Mouse (Mus musculus): ENCODE results near the gene Rhag. TPM values are rescaled to one million over a fixed set of nuclear protein-coding genes. Genes with fewer than 3 reads are reported as not detected.

Rhag gene
- total and polyA plus RNA-seq, 2 experiments, result not detected

DNA sequence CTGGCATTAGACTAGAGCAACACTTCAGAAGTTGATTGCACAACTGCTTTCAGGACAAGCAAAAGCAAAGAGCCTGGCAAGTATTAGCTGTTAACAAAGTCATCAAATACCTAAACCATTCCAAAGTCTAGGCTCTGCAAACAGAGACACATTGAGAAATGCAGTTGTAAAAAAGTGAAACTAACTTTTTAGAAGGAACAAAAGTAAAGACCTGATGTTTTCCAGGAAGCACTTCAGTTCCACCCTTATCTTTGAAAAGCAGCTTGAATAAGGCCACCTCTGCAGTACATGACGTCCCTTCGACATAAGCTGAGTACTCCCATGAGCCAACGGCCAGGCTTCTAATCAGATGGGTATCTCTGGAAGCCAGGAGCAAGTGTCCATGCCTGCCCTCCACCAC lies 4.4 kb upstream of the Rhag start:
- H3K79me2 ChIP-seq (ENCODE audit: control insufficient read depth, insufficient read depth, low read length), result no peaks in the 10 kb centered on the region
- TF ChIP-seq CTCF (IDR thresholded peaks at IDR 0.05; ENCODE audit: low read depth, low read length), result no peak
- TF ChIP-seq POLR2A (IDR thresholded peaks at IDR 0.05; ENCODE audit: extremely low read depth, insufficient read depth, low read length), result no peak
- H3K27ac ChIP-seq (replicated peaks; ENCODE audit: insufficient read depth, low read depth, low read length), result peak overlapping the region; percentile 22; the same call in 1 of the 2 replicates
- no peaks in the 10 kb centered on the region for H3K36me3 ChIP-seq (ENCODE audit: control insufficient read depth, insufficient read depth, low read length)
- no peak overlapping the region for H3K4me3 ChIP-seq (ENCODE audit: insufficient read depth, low read depth, low read length)
- WGBS, result 3% methylated on average over 3 of the region's 3 CpGs
- H3K27me3 ChIP-seq (ENCODE audit: control insufficient read depth, insufficient read depth, low read length), result no peaks in the 10 kb centered on the region
- DNase-seq (ENCODE audit: extremely low read depth, low read depth, low spot score), result peak; percentile 96
- no peak overlapping the region for H3K9ac ChIP-seq (ENCODE audit: low read depth, low read length)
- H3K4me1 ChIP-seq (ENCODE audit: control insufficient read depth, insufficient read depth, low read length), result no peaks in the 10 kb centered on the region

DNA sequence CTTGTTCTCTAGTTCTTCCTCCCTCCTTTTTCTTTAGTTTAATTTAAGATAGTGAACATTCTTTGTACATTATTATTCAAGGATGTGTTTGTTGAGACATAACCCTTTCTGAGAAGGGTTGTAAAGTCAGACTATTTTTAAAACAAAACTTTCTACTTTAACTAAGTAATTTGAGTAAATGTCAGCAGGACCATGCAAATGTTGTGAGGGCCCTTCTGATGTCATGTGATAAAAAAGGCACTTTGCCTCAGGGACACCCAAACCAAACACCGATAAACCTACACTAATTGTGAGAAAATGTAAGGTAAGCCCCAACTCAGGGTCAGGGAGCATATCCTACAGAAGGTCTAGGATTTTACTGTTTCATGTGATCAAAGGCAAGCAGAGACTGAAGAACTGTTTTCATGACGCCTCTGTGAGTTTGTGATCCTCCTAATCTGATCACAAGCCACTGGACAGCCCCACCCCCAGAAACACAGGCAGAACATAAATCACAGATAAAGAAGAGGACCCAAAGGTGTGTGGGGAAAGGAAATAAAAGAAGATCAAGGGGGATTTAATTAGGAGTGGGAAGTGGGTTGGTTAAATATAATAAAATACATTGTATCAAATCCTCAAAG lies 3.9 kb upstream of the Rhag start, which contains the start of gene Crisp2:
Gene Crisp2, minus strand, starts transcription at position 51 of the 620 bp plus-strand sequence.
- Histone ChIP-seq H3K27ac (replicated peaks; ENCODE audit: insufficient read depth, low read depth, low read length) (peak within 1 kb of the TSS; percentile 22; the same call in 1 of the 2 replicates), H3K27me3 (ENCODE audit: control insufficient read depth, insufficient read depth, low read length) (no peaks in the 10 kb centered on the region), H3K36me3 (ENCODE audit: control insufficient read depth, insufficient read depth, low read length) (no peaks in the 10 kb centered on the region), H3K4me3 (ENCODE audit: insufficient read depth, low read depth, low read length) (no peak within 1 kb of the TSS), H3K9ac (ENCODE audit: low read depth, low read length) (no peak within 1 kb of the TSS), H3K79me2 (ENCODE audit: control insufficient read depth, insufficient read depth, low read length) (no peaks in the 10 kb centered on the region), H3K4me1 (ENCODE audit: control insufficient read depth, insufficient read depth, low read length) (no peaks in the 10 kb centered on the region)
- 38% methylated on average over 2 of the region's 2 CpGs for WGBS
- TF ChIP-seq CTCF (IDR thresholded peaks at IDR 0.05; ENCODE audit: low read depth, low read length) (no peak), POLR2A (IDR thresholded peaks at IDR 0.05; ENCODE audit: extremely low read depth, insufficient read depth, low read length) (no peak)
- no peak for DNase-seq (ENCODE audit: extremely low read depth, low read depth, low spot score)

DNA sequence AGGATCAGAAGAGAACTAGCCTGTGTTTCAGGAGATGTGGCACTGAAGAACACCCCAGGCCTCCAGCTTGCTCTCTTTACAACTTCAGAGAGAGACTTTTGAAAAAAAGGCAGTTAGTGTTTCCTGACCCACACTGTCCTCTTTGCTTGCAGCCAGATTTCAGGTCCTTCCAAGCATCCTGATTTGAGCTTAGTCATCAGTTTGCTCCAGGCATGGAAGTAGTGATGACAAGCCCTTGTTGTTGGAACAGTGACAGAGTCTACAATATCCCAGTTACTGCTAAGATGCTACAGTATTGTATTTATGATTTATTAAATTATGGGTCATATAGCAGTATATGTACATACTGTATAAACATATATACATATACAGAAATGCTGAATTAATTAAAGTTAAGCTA lies 2.9 kb upstream of the Rhag start:
- DNase-seq (ENCODE audit: extremely low read depth, low read depth, low spot score), result no peak
- TF ChIP-seq CTCF (IDR thresholded peaks at IDR 0.05; ENCODE audit: low read depth, low read length) (no peak), POLR2A (IDR thresholded peaks at IDR 0.05; ENCODE audit: extremely low read depth, insufficient read depth, low read length) (no peak)
- no peaks in the 10 kb centered on the region for H3K27me3 ChIP-seq (ENCODE audit: control insufficient read depth, insufficient read depth, low read length)
- no peak overlapping the region for H3K9ac ChIP-seq (ENCODE audit: low read depth, low read length)
- no peaks in the 10 kb centered on the region for H3K36me3 ChIP-seq (ENCODE audit: control insufficient read depth, insufficient read depth, low read length)
- H3K4me1 ChIP-seq (ENCODE audit: control insufficient read depth, insufficient read depth, low read length), result no peaks in the 10 kb centered on the region
- no peak overlapping the region for H3K4me3 ChIP-seq (ENCODE audit: insufficient read depth, low read depth, low read length)
- no peak overlapping the region for H3K27ac ChIP-seq (replicated peaks; ENCODE audit: insufficient read depth, low read depth, low read length)
- H3K79me2 ChIP-seq (ENCODE audit: control insufficient read depth, insufficient read depth, low read length), result no peaks in the 10 kb centered on the region

DNA sequence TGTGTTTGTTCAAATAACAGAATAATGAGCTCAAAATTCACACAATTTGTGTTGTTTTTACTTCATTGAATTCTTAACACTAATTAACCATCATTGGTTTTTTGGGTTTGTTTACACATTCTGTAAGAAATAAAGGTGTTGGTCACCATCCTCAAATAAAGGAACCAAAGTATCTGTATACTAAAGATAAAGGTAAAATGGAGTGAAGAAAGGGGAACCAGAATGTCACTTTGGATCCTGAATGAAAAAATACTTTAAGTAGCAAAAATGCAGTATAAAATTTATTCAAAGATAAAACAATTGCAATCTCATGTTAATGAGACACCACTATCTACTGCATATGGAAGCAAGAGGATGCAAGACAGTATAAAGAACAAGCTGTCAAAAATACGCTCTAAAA lies 634 bp downstream of the Rhag start:
- Histone ChIP-seq H3K4me3 (ENCODE audit: insufficient read depth, low read depth, low read length) (no peak overlapping the region), H3K9ac (ENCODE audit: low read depth, low read length) (no peak overlapping the region), H3K4me1 (ENCODE audit: control insufficient read depth, insufficient read depth, low read length) (no peaks in the 10 kb centered on the region), H3K27ac (replicated peaks; ENCODE audit: insufficient read depth, low read depth, low read length) (no peak overlapping the region), H3K79me2 (ENCODE audit: control insufficient read depth, insufficient read depth, low read length) (no peaks in the 10 kb centered on the region), H3K27me3 (ENCODE audit: control insufficient read depth, insufficient read depth, low read length) (no peaks in the 10 kb centered on the region), H3K36me3 (ENCODE audit: control insufficient read depth, insufficient read depth, low read length) (no peaks in the 10 kb centered on the region)
- 93% methylated on average over 1 of the region's 1 CpGs for WGBS
- TF ChIP-seq POLR2A (IDR thresholded peaks at IDR 0.05; ENCODE audit: extremely low read depth, insufficient read depth, low read length) (no peak), CTCF (IDR thresholded peaks at IDR 0.05; ENCODE audit: low read depth, low read length) (no peak)
- no peak for DNase-seq (ENCODE audit: extremely low read depth, low read depth, low spot score)

DNA sequence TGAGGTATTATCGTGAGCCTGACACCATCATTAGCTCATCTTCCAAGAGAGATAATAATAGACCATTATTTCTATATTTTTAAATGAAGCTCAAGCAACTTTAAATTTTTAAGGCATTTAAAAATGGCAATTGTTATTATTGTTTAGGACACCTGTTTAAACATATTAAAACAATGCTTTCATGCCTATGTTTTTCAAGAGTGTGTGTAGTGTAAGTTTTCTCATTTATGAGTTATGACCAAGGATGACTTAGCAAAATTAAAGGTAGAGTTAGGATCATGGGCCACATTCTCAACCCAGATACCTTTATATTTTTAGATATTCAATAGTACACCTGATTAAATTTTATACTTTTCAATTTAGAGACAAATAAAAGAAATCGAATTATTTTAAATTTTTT lies 1.3 kb downstream of the Rhag start:
- WGBS, result 76% methylated on average over 2 of the region's 2 CpGs
- DNase-seq (ENCODE audit: extremely low read depth, low read depth, low spot score), result no peak

DNA sequence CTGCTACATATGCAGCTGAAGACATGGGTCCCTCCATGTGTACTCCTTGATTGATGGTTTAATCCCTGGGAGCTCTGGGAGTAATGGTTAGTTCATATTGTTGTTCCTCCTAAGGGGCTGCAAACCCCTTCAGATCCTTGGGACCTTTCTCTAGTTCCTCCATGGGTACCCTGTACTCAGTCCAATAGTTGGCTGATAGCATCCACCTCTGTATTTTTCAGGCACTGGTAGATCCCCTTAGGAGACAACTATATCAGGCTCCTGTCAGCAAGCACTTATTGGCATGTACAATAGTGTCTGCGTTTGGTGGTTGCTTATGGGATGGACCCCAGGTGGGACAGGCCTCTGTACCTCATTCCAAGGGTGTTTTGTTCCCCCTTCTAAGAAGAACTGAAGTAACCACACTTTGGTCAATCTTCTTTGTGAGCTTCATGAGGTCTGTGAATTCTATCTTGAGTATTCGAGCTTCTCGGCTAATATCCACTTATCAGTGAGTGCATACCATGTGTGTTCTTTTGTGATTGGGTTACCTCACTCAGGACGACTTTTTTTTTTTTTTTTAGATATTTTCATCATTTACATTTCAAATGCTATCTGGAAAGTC lies 6.5 kb downstream of the Rhag start:
- no peak for DNase-seq (ENCODE audit: extremely low read depth, low read depth, low spot score)
- WGBS, result 76% methylated on average over 4 of the region's 4 CpGs
- Histone ChIP-seq H3K4me3 (ENCODE audit: insufficient read depth, low read depth, low read length) (no peak overlapping the region), H3K4me1 (ENCODE audit: control insufficient read depth, insufficient read depth, low read length) (peaks cover 3% of the 10 kb centered on the region; the same call in 1 of the 2 replicates), H3K9ac (ENCODE audit: low read depth, low read length) (no peak overlapping the region), H3K79me2 (ENCODE audit: control insufficient read depth, insufficient read depth, low read length) (no peaks in the 10 kb centered on the region), H3K36me3 (ENCODE audit: control insufficient read depth, insufficient read depth, low read length) (no peaks in the 10 kb centered on the region), H3K27ac (replicated peaks; ENCODE audit: insufficient read depth, low read depth, low read length) (no peak overlapping the region), H3K27me3 (ENCODE audit: control insufficient read depth, insufficient read depth, low read length) (no peaks in the 10 kb centered on the region)
- no peak for TF ChIP-seq CTCF (IDR thresholded peaks at IDR 0.05; ENCODE audit: low read depth, low read length)

More for the DNA sequence above, 1.3 kb downstream of the Rhag start:
- H3K4me3 ChIP-seq (ENCODE audit: insufficient read depth, low read depth, low read length), result no peak overlapping the region
- TF ChIP-seq CTCF (IDR thresholded peaks at IDR 0.05; ENCODE audit: low read depth, low read length) (no peak), POLR2A (IDR thresholded peaks at IDR 0.05; ENCODE audit: extremely low read depth, insufficient read depth, low read length) (no peak)
- no peaks in the 10 kb centered on the region for H3K79me2 ChIP-seq (ENCODE audit: control insufficient read depth, insufficient read depth, low read length)
- no peaks in the 10 kb centered on the region for H3K4me1 ChIP-seq (ENCODE audit: control insufficient read depth, insufficient read depth, low read length)
- H3K9ac ChIP-seq (ENCODE audit: low read depth, low read length), result no peak overlapping the region
- no peaks in the 10 kb centered on the region for H3K27me3 ChIP-seq (ENCODE audit: control insufficient read depth, insufficient read depth, low read length)
- no peaks in the 10 kb centered on the region for H3K36me3 ChIP-seq (ENCODE audit: control insufficient read depth, insufficient read depth, low read length)
- H3K27ac ChIP-seq (replicated peaks; ENCODE audit: insufficient read depth, low read depth, low read length), result no peak overlapping the region

All from liver, adult 2 months (tissue).